Mouse (Mus musculus): ENCODE measurements around the gene Lcmt1.

DNA sequence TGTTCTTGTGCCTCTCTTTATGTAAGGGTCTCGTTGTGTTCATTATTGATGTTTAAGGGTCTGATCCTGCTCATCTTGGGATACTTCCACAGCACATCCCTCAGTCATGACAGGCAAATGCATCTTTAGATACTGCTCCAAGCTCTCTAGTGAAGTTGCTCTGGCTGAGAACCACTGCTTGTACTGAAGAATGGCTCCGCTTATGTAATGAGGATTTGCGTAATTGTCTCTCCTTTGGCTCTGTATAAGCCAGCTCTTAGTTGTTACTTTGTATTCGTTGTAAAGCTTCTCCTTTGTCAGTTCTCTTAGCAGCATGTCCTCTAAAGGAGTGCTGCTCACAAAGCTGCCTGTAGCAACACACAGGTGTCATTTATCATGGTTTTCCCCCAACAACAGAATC is 37.4 kb downstream of the Lcmt1 start:
- TF ChIP-seq CTCF (IDR thresholded peaks at IDR 0.05; ENCODE audit: insufficient read depth, low read length): no peak
- no peak for TF ChIP-seq POLR2A (IDR thresholded peaks at IDR 0.05; ENCODE audit: borderline replicate concordance, extremely low read depth, low read depth, low read length)
